Mouse (Mus musculus): Measurements from ENCODE around the gene Vcan. TPM values are rescaled to one million over a fixed set of nuclear protein-coding genes. Genes with fewer than 3 reads are reported as not detected.

The Vcan gene
- polyA plus RNA-seq (2015; fragmentation: Nextera tagmentation; extraction: Ambion mirVana): 43.4 and 49.0 TPM in 2 replicates

DNA sequence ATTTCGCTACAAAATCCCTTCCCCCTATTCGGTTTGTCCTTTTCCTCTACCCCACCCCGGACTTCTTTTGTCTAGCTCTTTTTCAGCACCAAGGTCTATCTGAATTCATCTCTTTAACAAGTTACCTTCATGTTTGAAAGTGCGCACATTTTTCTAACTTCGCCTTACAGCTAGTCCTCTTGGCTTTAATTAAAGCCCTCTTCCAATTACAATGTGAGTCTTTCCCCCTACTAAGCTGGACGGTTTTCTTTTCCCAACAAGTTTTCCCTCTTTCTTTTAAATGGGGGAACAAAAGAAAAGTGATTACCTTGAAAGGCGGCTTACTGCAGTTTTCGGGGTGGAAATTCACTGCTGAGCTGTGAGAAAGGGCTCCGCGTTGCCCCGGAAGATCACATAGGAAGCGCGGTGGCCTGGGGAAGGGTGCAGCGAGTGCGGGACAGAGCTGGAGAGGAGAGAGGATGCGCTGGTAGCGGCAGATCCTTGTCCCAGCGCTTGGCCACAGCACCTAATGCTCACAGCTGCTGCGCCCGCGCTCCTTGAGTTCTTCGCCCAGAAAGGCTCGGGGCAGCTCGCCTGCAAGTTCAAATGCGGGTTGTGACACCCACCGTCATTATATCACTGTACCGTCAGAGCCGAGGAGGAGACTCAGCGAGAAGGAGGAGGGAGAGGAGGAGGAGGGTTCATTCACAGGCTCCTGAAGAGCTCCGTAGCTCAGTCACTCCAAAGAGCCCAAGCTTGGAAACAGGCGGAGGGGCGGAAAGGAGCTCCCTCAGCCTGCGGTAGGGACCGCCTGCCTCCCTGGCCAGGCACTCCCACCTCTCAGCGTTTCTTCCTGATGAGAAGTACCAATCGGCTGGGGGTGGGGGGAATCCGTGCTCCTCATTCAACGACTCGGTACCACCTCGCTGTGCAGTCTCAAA lies at the start of gene Vcan:
Vcan (minus strand) TSS at position 744 of the 920 bp plus-strand sequence.

Other genes with a start within 250 kb of the Vcan start
- 0.62 and 2.1 TPM in 2 replicates for gene Hapln1, start 202.7 kb downstream of the Vcan start, polyA plus RNA-seq (2015; fragmentation: Nextera tagmentation; extraction: Ambion mirVana)